Mouse (Mus musculus) cerebellum, adult 9-10 months (tissue): Measurements from ENCODE around the gene Tmem79.
"Not testable (repeated sequence)": the region's sequence is repeated elsewhere in the genome, so short reads cannot be mapped to it uniquely, and the experiment has no call there.

ENCODE experiments used
- DNase-seq: peaks from one replicate; pipeline ENCODE4 v3.0.0; 2022

Gene Tmem79

GRCm38 (mm10) chr3:88281141-88281916 is 54.6 kb downstream of the Tmem79 start:
- not testable (repeated sequence) for DNase-seq

DNA sequence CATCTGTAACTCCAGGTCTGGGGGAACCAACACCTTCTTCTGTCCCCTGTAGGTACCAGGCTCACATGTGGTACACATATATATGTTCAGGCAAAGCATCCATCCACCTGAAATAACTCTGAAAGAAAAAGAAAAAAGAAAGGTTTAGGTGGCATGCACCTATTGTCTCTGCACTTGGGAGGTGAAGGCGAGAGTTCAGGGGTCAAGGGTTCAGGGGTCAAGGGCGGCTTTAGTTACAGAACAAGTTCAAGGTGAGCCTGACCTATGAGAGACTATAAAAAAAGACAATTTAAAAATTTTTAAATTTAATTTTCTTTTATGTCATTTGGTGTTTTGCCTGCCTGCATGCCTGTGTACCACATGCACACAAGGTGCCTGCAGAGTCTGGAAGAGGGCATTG is 55.9 kb downstream of the Tmem79 start:
- no peak for DNase-seq
